In the genomic region with DNA sequence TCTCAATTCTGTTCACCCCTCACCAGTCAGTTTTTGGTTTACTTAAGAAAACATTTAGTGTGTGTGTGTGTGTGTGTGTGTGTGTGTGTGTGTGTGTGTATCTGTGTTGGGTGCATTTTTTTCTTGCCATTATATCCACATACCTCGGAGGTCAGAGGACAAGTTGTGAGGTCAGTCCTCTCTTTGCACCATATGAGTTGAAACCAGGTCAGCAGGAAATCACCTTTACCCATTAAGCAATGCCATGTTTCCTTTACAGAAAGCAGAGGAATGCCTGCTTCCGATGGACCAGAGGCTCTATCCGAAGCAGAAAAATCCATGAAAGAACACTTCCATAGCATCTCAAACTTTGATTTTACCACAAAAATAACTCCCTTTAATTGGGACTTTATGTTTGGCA, we compare ENCODE assay signal across 27 mouse cellular contexts.
DNase-seq lines count a peak whose midpoint lies in the region; ATAC-seq lines count a peak whose summit lies in the region.
"Had no signal": no experiment of that assay in that cellular context is flagged by ENCODE, and none has a peak within 500 bp of the region (broad histone marks: within the 10 kb centered on the region; RNA-seq: fewer than 3 reads in every experiment).

No protein-coding gene starts in this region.

- ATAC-seq in liver, embryonic 15.5 days (ENCODE audit: insufficient read depth): peak; percentile 68
- no peak for ATAC-seq in liver, embryonic 11.5 days (replicated peaks; ENCODE audit: low FRiP score)
- ATAC-seq: CD4-positive, CD25-positive, alpha-beta regulatory T cell, adult 4 months; forebrain, embryonic 15.5 days; hindbrain, postnatal 0 days; inflammation-experienced regulatory T-cells, adult 6 months; intestine, embryonic 16.5 days had no signal

- H3K4me2 ChIP-seq in liver, embryonic 15.5 days: no peak overlapping the region
- no peak overlapping the region for H3K4me2 ChIP-seq in liver, embryonic 11.5 days
- H3K4me2 ChIP-seq: embryonic facial prominence, embryonic 13.5 days; forebrain, embryonic 12.5 days; forebrain, embryonic 15.5 days; heart, embryonic 13.5 days; hindbrain, embryonic 14.5 days had no signal

- WGBS in liver, embryonic 15.5 days (ENCODE audit: insufficient replicate concordance): 70% methylated on average over 3 of the region's 3 CpGs
- 66% methylated on average over 3 of the region's 3 CpGs for WGBS in liver, embryonic 11.5 days
- WGBS in embryonic facial prominence, embryonic 10.5 days: 50% methylated on average over 3 of the region's 3 CpGs

- H3K4me3 ChIP-seq in liver, embryonic 15.5 days (replicated peaks): no peak overlapping the region
- no peak overlapping the region for H3K4me3 ChIP-seq in liver, embryonic 11.5 days (ENCODE audit: low read depth, low read length)
- no peak overlapping the region for H3K4me3 ChIP-seq in embryonic facial prominence, embryonic 10.5 days
- H3K4me3 ChIP-seq: embryonic facial prominence, embryonic 13.5 days; erythroblast, embryonic 14.5 days; forebrain, embryonic 12.5 days; forebrain, embryonic 15.5 days; heart, adult 2 months; heart, embryonic 10.5 days; heart, embryonic 13.5 days had no signal

- no peaks in the 10 kb centered on the region for H3K36me3 ChIP-seq in liver, embryonic 15.5 days (replicated peaks)
- no peaks in the 10 kb centered on the region for H3K36me3 ChIP-seq in liver, embryonic 11.5 days (ENCODE audit: control insufficient read depth, insufficient read depth, low read length)
- H3K36me3 ChIP-seq in embryonic facial prominence, embryonic 10.5 days (replicated peaks): no peaks in the 10 kb centered on the region
- H3K36me3 ChIP-seq: embryonic facial prominence, embryonic 13.5 days; forebrain, embryonic 12.5 days; forebrain, embryonic 15.5 days; heart, embryonic 10.5 days; heart, embryonic 13.5 days had no signal

- no peaks in the 10 kb centered on the region for H3K27me3 ChIP-seq in liver, embryonic 15.5 days
- H3K27me3 ChIP-seq in liver, embryonic 11.5 days (replicated peaks; ENCODE audit: control insufficient read depth, insufficient read depth, low read length): no peaks in the 10 kb centered on the region
- H3K27me3 ChIP-seq in embryonic facial prominence, embryonic 10.5 days (replicated peaks; ENCODE audit: low read depth, poor library complexity, severe bottlenecking): no peaks in the 10 kb centered on the region
- H3K27me3 ChIP-seq: embryonic facial prominence, embryonic 13.5 days; forebrain, embryonic 12.5 days; forebrain, embryonic 15.5 days; heart, embryonic 13.5 days had no signal

- no peaks in the 10 kb centered on the region for H3K4me1 ChIP-seq in liver, embryonic 15.5 days (replicated peaks)
- H3K4me1 ChIP-seq in liver, embryonic 11.5 days (replicated peaks; ENCODE audit: control insufficient read depth, insufficient read depth, low read length): no peaks in the 10 kb centered on the region
- no peaks in the 10 kb centered on the region for H3K4me1 ChIP-seq in embryonic facial prominence, embryonic 10.5 days
- H3K4me1 ChIP-seq: embryonic facial prominence, embryonic 13.5 days; forebrain, embryonic 12.5 days; forebrain, embryonic 15.5 days; heart, embryonic 10.5 days; heart, embryonic 13.5 days had no signal

- no peak overlapping the region for H3K9ac ChIP-seq in liver, embryonic 15.5 days
- no peak overlapping the region for H3K9ac ChIP-seq in liver, embryonic 11.5 days (ENCODE audit: low read depth, low read length)
- H3K9ac ChIP-seq: embryonic facial prominence, embryonic 13.5 days; forebrain, embryonic 12.5 days; forebrain, embryonic 15.5 days; heart, embryonic 13.5 days; hindbrain, embryonic 14.5 days had no signal

- H3K9me3 ChIP-seq in liver, embryonic 15.5 days (replicated peaks): no peaks in the 10 kb centered on the region
- no peaks in the 10 kb centered on the region for H3K9me3 ChIP-seq in liver, embryonic 11.5 days (ENCODE audit: control insufficient read depth, low read length)
- H3K9me3 ChIP-seq in embryonic facial prominence, embryonic 10.5 days: no peaks in the 10 kb centered on the region
- H3K9me3 ChIP-seq: embryonic facial prominence, embryonic 13.5 days; forebrain, embryonic 12.5 days; forebrain, embryonic 15.5 days; heart, embryonic 10.5 days; heart, embryonic 13.5 days had no signal

- H3K27ac ChIP-seq in liver, embryonic 15.5 days (replicated peaks): no peak overlapping the region
- H3K27ac ChIP-seq in liver, embryonic 11.5 days (ENCODE audit: low read depth, low read length): no peak overlapping the region
- no peak overlapping the region for H3K27ac ChIP-seq in embryonic facial prominence, embryonic 10.5 days (replicated peaks)
- H3K27ac ChIP-seq: embryonic facial prominence, embryonic 13.5 days; forebrain, embryonic 12.5 days; forebrain, embryonic 15.5 days; heart, adult 2 months; heart, embryonic 10.5 days; heart, embryonic 13.5 days; hindbrain, embryonic 14.5 days; hindbrain, postnatal 0 days had no signal

- DNase-seq in liver, embryonic 11.5 days (ENCODE audit: low spot score): no peak
- DNase-seq in embryo, embryonic 10.5 days (ENCODE audit: low spot score): peak; percentile 3
- DNase-seq in embryonic facial prominence, embryonic 10.5 days (ENCODE audit: low spot score): peak; percentile 7
- no peak for DNase-seq in adrenal gland, adult 2 months
- no peak for DNase-seq in MN1 (ENCODE audit: low spot score)
- DNase-seq: adrenal gland, adult 8-10 months; adrenal gland, postnatal 25 days; cerebellum, adult 11-12 months; cerebellum, adult 8-10 months; cerebellum, postnatal 10 days; gastrocnemius, postnatal 10 days; gastrocnemius, postnatal 36 days; heart, adult 2 months; heart, postnatal 14 days; heart, postnatal 4 days had no signal

Comparison
In these comparisons a context has a peak if more than half of its experiments do, and no peak if none do; other contexts are left out.
1. DNase-seq: peak in embryo, embryonic 10.5 days (single experiment) and embryonic facial prominence, embryonic 10.5 days (single experiment); none in liver, embryonic 11.5 days (single experiment), adrenal gland, adult 2 months (single experiment) and MN1 (single experiment).